Mouse (Mus musculus) right cerebral cortex, postnatal 10 days (tissue): Measurements from ENCODE around the gene Pex11a.
"Not testable (repeated sequence)": the region's sequence is repeated elsewhere in the genome, so short reads cannot be mapped to it uniquely, and the experiment has no call there.

Source experiments
- DNase-seq, 2 experiments: peaks; one replicate each; pipeline ENCODE4 v3.0.0; 2021; ENCODE audit warnings: low spot score in 2 of 2

Gene Pex11a

DNA sequence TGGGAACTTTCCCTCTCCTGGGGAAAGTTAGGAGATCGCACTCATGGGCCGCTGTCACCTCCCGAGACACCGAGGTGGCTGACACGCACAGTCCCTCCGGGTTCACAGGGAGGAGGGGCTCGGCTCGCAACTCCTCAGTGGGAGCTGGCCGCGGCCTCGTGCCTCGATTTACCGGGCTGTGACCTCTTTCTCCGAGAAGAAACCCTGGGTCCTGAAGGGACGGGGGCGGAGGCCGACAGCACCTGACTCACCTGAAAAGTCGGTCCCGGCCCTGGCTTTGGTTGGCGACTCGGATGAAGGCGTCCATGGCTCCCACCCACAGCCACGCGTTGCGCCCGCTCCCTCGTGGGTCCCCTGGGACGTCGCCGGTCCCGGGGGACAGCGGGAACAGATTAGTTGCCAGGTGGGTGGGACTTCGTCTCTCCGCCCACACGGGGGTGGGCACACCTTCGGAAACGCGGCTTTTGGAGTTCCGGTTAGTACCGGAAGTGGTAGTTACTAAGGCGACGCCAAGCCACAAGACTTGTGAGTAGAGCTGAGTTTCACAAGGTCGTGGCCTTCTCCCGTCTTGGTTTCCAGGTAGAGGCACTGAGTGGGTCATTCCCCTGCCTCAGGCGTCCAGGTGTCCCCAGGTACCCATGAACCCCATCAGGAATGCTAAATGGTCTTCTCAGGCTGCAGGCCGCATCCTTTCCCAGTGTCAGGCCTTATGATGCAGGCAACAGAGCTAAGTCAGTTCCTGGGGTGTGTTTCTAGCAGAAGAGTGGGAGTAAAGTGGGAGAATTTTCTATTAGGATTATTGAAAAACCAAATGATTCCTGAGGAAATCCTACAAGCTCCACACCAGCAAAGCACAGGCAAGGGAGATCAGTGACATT lies at the start of gene Pex11a, which contains the start of gene Wdr93:
TSS of gene Pex11a (minus strand) at position 473 of the 878 bp plus-strand sequence.
TSS of gene Wdr93 (plus strand) at position 505 of the 878 bp plus-strand sequence.
- peak; percentile 87 to 90 for DNase-seq

DNA sequence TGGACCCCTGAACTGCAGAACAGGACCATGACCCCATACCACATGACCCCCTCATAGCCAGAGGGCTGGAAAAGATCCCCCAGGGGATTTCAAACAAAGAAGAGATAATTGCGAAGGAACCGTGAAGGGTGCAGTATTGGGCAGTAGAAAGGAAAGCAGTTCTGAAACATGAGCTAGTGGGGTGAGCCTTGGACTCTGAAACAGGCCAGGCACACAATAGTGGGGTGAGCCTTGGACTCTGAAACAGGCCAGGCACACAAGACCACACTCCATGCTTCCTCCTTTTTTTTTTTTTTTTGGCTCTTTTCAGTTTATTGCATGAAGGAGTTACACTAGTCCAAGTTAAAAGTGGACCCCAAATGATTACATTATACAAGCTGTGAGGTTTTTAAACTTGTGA lies 46.9 kb upstream of the Pex11a start:
- not testable (repeated sequence) for DNase-seq

DNA sequence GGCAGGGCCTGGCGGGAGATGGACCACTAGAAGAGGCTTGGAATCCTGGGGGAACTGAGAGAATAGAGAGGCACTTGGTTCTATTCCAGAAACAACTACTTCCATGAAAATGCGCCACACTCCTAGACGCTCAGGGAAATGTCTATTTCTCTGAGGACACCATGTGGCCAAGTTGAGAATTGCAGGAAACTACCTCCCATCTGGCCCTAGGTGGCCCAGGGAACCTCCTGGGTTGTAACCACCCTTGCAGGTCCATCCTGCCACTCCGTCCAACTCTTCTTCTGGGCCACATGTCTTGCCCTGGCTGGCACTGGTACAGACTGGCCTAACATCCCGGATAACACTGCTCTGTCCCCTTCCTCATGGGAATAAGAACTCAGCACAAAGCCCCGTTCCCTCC lies 43.4 kb upstream of the Pex11a start:
- peak; percentile 55 to 78 for DNase-seq

DNA sequence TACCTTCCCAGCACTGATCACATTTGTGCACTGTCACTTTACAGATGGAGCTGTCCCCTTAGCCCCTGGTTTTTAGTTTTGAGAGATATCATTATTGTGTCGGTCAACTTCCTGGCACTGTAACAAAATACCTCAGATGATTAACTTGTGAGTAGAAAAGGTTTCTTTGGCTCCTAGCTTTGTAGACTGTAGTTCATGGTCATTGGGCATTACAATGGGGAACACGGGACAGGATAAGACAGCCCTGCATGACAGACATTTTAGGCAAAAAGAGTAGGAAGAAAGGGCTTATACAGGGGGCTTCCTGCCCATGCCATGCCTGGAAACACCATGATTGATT lies 39.6 kb upstream of the Pex11a start:
- no peak for DNase-seq

DNA sequence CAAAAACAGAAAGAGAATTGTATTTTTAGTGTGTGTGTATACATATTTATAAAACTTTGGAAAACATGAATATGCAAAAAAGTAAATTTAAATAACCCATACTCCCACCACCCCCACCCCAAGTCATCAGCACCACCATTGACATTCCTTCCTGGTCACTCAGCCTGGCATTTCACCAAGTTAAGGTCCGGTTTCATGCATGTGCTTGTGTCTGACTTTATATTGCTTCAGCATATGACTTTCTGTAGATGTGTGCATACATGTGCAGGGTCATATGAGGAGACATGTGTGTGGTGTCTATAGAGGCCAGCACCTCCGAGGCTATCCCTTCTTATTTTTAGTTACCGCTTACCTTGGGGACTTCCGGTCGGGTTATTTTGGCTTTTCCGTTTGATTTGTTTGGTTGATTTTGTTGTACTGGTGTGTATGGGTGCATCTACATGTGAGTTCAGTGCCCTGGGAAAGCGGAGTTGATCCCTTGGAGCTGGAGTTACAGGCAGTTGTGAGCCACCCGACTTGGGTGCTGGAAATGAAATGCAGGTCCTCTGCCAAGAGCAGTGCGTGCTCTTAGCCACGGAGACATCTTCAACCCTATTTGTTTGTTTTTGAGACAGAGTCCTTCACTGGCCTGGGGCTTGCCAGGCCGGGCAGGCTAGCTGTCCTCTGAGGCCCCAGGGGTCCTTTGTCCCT lies 39.0 kb upstream of the Pex11a start:
- DNase-seq, result no peak

DNA sequence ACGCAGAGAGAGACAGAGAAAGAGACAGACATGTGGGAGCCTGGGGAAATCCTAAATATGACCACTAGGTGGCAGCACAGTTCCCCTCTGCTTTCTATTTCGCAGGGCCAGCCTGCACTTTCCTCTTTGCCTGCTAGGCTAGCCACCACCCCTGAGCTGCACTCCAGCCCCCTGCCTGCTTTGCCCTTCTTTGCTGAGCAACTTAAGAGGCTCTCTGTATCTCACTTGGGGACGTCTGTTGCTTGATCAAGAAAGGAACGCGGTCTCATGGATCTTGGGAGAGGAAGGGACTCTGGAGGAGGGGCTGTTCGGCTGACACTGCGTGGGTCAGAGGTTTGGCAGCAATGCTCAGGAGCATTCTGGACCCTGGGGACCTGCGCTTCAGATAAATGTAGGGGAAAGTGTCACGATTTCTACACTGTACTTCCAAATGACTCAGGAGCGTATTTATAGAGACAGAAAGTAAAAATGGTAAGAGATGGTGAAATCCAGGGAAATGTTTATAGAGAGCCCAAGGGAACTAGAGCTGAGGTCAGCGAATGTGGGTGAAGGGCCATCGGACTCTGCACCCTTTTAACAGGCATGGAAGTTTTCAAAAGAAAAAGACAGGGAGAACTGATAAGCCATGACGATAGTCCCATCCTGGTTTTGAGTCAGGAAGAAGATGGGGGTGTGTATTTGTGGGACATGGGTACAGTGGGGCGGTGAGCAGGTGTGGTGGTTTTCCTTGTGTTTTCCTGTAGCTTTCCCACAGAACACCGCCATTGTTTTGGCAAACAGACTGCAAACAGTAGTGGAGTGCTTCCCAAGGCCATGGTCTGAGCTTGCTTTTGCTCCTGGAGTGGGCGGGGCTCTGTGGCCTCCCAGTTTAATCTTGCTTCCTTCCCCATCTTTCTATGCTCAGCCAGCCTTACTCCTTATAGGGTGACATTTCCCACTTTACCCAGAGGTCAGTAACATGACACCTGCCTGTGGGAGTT lies 38.0 kb upstream of the Pex11a start:
- peak; percentile 69 to 77 for DNase-seq

DNA sequence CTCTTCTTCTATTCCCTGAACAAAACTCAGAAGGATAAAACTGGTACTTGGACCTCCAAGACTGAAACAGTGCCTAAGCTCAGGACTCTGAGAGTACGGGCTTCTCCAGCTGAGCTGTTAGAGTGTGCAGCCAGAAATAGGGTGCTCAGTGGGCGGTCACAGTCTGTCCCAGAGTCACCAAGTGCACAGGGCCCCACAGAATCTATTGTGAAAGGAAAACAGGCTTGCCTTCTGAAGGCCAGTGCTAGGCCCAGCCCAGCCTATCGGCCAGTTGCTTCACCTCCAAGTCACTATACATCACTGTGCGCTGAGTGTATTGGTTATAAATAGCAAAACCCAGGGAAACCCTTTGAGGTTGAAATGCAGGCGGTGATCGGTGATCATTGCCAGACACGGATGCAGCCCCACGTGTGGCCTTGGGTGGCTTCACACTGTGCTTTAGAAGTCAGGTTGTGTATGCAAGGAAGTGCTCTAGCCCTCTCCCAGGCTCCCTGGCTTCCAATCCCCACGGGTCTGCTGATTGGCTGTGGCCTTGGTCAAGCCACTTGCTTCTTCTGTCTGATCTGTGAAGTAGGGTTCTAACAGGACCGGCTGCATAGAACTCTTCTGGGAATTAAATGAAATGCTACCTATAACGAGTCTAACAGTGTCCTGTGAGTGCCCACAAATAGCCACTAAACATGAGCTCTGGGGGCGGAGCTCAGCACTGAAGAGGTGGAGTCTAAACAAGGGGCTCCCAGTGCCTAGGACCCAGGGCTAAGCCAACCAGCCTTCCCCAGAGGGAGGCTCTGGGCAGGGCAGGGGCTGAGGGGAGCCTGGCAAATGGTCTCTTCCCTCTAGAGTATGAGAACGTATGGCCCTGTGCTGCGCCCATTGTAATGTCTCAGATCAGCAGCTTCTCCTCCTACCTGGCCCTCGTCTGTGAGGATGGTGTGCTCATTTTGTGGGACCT lies 28.9 kb upstream of the Pex11a start:
- DNase-seq, result peak in 1 of 2 experiments; percentile 35

DNA sequence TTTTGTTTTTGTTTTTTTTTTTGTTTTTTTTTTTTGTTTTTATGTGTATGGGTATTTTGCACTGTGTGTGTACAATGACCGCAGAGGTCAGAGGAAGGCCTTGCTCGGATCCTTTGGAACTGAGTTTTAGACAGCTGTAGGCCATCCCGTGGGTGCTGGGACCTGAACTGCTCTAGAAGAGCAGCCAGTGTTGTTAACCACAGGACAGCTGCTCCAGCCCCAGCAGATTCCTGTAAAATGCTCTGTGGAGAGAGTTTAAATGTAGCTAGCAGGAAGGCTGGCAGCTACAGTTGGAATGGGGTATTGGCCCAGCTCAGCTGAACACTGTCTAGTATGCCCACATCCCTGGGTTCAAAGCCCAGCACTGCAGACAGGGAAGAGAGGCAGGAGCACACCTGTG lies 26.7 kb upstream of the Pex11a start:
- DNase-seq, result no peak

DNA sequence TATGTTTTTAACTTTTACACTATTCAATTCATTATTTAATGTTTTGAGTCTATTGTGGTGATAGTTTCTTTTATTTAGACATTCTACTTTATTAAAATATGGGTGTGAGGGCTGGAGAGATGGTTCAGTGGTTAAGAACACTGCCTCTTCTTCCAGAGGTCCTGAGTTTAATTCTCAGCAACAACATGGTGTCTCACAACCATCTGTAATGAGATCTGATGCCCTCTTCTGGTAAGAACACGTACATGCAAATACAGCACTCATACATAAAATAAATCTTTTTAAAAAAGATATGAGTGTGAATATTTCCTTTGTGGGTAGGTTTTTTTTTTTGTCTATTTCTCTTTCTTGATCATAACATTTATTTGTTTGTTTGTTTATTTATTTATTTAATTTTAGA lies 23.1 kb upstream of the Pex11a start:
- no peak for DNase-seq

DNA sequence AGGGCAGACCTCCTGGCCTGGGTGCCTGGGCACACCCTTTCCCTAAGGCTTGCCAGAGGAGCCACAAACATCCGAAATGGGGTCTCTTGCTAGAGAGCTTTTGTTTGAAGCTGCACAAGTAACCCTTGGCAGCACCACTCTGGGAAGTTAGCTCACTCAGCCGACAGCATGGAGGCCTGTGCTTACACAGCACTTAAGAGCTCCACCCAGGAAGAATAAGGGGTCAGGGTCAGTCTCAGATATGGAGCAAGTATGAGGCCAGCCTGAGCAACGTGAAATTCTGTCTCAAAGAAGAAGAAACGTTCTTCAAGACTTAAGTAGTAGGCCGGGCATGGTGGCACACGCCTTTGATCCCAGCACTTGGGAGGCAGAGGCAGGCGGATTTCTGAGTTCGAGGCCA lies 19.2 kb upstream of the Pex11a start:
- DNase-seq, result no peak

DNA sequence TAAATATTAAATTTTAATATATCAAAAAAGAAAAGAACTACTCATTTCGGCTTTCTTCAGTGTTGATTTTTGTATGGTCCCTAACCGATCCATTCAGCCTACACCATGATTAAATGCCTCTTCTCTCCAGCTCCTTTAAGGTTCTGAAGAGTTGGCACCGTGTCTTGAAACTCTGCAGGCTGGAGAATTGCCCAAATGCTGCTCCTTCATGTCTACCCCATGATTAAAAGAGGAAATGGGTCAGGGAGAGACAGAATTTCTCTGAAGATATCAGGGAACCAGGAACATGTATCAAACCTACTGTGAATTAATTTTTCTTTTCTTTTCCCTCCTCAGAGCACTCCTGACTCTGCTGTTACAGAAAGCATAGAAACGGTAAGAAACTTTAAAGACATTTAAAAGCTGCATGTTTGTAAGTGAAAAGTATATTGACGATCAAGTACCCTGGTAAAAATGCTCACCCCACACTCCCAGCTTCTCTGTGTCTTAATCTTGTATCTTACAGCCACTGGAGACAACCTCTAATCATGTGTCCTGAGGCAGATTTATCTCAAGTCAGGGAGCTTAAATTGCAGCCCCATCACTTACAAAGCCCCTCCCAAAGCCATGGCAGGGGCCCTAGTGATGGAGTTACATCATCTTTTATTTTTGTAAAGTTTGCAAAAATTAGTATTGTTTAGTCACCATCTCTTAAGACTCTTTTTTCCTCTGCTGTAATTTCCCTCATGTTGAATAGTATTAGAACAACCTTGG lies 18.4 kb upstream of the Pex11a start:
- DNase-seq, result no peak

DNA sequence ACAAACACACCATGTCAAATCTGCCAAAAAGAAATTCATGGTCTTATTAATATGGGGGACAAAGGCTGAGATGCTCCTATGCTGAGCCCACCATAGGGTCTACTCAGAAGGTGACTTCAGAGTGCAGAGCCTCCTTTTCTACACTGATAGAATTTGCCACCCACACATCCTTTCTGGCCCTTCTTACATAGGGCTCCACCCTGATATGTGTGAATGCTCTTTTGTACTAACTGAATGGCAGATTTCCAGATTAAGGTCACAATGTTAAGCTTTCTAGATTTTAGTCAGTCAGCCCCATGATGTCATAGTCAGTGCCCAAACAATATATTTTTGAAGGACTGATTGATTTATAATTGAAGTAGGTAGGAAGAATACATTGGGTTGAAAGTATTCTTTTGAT lies 16.8 kb upstream of the Pex11a start:
- no peak for DNase-seq

DNA sequence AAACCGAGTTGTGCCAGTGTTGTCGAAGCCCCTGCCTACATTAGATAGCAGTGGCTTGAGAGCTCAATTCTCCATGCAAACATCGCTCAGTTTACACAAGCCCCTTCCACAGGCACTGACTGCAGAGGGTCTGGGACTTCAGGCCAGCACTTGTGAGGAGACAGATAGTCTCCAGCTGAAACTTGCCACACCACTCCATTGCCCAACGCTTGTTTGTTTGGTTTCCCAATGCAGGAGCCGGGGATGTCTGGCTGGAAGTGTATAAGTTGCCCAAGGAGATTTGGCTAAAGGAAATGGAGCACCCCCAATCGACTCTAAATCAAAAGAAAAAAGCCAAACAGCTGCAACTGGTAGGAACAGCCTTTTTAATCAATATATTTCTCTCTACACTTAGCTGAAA lies 15.2 kb upstream of the Pex11a start:
- DNase-seq, result no peak

DNA sequence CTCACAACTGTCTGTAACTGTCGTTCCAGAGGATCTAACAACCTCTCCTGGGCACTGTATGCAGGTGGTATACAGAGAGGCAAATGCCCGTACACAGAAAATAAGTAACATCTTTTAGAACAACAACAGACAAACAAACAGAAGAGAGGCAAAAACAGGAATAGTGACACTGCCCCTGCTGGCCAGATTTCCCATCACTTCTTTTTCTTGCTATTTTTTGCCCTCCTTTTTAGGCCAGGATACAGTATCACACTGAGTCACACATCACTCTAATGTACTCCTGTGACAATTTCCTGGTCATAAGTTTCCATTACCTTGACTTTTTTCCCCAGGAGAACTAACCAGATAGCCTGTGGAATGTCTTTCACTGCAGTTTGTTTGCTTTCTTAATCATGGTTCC lies 13.4 kb upstream of the Pex11a start:
- DNase-seq, result no peak

DNA sequence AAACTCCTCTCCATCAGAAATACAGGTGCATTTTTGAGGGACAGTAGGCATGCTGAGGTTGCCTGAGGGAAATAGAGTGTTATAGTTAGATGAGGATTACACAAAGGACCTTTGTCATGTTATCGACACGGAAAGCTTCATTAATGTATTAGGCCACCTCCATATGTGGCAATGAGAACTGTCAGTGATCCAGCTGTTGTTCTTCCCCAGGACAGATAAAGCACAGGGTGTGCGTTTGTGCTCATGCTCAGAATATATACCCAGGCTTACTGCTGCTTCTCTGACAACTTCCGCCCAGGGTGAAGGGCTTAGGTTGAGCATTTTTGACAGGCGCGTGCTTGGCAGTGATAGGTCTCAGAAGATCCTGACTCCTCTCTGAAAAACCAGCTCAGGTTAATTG lies 6.6 kb upstream of the Pex11a start:
- DNase-seq, result no peak

DNA sequence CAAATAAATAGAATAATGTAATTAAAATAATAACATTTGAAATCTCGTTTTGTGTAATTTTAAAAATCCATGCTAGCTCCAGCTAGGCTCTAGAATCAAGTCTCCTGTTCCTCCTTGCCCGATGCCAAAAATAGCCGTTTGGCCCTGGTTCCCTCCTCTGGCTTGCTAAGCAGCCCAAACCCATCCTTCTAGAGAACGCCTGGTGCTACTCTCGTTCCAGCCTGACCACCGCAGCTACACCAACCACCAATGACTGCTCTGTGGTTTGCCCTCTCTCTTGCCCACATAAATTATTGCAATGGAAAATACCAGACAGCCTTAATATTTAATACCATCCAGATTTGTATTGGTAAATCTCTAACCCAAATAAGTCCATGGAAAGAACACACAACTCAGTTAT lies 4.7 kb upstream of the Pex11a start:
- no peak for DNase-seq

DNA sequence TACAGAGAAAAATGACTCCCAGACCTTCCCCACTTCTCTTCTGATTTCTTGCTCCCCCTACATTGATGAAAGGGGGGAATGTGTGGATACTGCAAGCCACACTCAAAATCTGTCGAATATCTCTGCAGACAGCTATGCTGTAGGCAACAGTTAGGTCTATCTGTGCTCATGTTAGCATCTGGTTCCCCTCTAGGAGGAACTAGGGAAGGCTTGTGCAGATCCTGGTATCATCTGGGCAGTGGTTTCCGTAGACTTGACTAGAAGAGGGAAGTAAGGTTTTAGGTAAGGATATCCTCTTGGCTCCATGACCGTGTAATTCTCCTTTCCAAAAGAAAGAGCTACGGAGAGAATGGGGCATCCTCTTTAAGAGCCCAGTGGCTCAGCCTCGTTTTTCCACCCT lies 1.7 kb upstream of the Pex11a start:
- no peak for DNase-seq

DNA sequence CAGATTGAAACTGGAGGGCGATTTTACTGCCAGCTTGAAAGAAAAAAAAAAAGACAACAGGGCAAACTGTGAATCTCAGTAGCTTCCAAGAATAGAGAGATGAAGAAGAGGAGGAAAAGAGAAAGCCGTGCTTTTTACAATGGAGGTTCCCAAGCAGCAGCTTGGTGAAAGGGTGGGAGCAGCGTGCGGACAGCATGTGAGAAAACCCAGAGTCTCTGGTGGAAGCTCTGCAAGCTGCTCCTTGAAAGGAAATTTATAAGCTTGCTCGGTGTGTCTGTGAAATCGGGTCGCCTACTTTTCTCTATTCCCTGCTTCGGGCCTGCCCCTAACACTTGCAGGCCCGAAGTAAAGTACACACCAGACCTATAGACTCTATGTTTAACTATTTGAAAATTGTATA lies 1.1 kb upstream of the Pex11a start:
- no peak for DNase-seq

DNA sequence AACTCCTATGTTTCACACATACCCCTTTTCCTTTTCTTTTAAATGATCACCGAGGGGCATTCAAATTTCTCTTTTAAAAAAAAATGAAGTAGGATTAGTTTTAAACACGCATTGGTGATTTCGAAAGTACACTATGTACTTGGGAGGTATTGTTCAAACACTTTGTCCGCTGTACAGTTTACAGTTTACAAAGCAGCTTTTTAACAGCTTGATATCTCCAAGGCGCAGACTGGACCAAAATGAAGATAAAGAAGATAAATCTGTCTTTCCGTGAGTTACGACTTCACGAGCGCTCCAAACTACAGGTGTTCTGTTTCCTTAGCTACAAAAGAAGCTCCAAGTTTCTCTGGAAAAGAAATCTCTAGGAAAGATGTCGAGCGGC lies 663 bp downstream of the Pex11a start:
- DNase-seq, result no peak

DNA sequence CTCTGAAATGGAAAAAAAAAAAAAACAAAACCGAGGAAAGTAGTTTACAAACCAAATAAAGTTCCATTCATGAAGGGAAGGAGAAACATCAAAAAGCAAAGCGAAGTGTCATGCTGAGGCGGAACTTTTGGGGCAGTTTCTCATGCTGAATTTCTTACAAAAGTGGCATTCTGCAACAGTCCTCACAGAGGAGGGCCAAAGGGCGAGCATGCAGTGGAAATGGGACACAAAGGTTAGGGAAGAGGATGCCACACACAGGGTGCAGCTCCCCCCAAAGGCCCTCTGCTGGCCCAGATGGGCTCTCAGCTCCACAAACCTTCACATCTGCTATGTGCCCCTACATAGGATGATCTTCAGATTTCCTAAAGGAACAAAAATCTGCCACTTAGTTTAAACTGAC lies 2.7 kb downstream of the Pex11a start:
- no peak for DNase-seq
